Mouse (Mus musculus) hindbrain, embryonic 16.5 days (tissue): ENCODE results near the gene Gm32742. TPM values are rescaled to one million over a fixed set of nuclear protein-coding genes. Genes with fewer than 3 reads are reported as not detected.

Source experiments
- ATAC-seq: fragments of 200-750 bp; cut with Nextera tagmentation; 2 replicates; pipeline ENCODE4 v1.8.0; 2017; ENCODE audit warnings: moderate TSS enrichment, moderate library complexity
- H3K27ac ChIP-seq: fragments of 300-500 bp; sonication (generic); 2 replicates; pipeline ENCODE4 v1.5.1; 2014; ENCODE audit warnings: low read depth, mild to moderate bottlenecking, control low read depth, low read length, moderate library complexity
- H3K27me3 ChIP-seq: fragments of 300-500 bp; sonication (generic); replicated peaks from 2 replicates; pipeline ENCODE4 v1.6.1; 2014; ENCODE audit warnings: low read length; ENCODE audit not compliant: control insufficient read depth, insufficient read depth
- H3K36me3 ChIP-seq: fragments of 300-500 bp; sonication (generic); 2 replicates; pipeline ENCODE4 v1.6.1; 2014; ENCODE audit warnings: mild to moderate bottlenecking, low read length, moderate library complexity, mixed read lengths; ENCODE audit not compliant: control insufficient read depth, insufficient read depth
- H3K4me1 ChIP-seq: fragments of 300-500 bp; sonication (generic); 2 replicates; pipeline ENCODE4 v1.6.1; 2014; ENCODE audit warnings: low read depth, low read length; ENCODE audit not compliant: control insufficient read depth, insufficient read depth
- H3K4me2 ChIP-seq: fragments of 300-500 bp; sonication (generic); 2 replicates; pipeline ENCODE4 v1.6.1; 2014; ENCODE audit warnings: mild to moderate bottlenecking, low read length, control low read depth, moderate library complexity
- H3K4me3 ChIP-seq: fragments of 300-500 bp; sonication (generic); 2 replicates; pipeline ENCODE4 v1.5.1; 2014; ENCODE audit warnings: mild to moderate bottlenecking, low read length, control low read depth, moderate library complexity
- H3K9ac ChIP-seq: fragments of 300-500 bp; sonication (generic); 2 replicates; pipeline ENCODE4 v1.6.1; 2014; ENCODE audit warnings: low read depth, mild to moderate bottlenecking, control low read depth, low read length, moderate library complexity
- H3K9me3 ChIP-seq: fragments of 300-500 bp; sonication (generic); 2 replicates; pipeline ENCODE4 v1.6.1; 2014; ENCODE audit warnings: mild to moderate bottlenecking, low read length, moderate library complexity; ENCODE audit not compliant: control insufficient read depth
- WGBS: fragments of 180-500 bp; shearing (Covaris S2); extraction: QIAGEN DNeasy Blood & Tissue Kit; methylation state at CpG from one replicate; pipeline ENCODE4 v1.1.7; 2014; 5-methylcytosine and 5-hydroxymethylcytosine counted together
- polyA plus RNA-seq: library from polyadenylated mRNA; unstranded; fragments of >200 nt; fragmentation: Nextera tagmentation; extraction: Ambion mirVana; gene quantifications from 2 replicates; pipeline ENCODE4 v1.2.1, GENCODE M21; 2015

Gene Gm32742
- polyA plus RNA-seq, 1 experiment from 2014 or later: 0.03 TPM

- Histone ChIP-seq H3K9me3 (no peaks in the 10 kb centered on the region), H3K9ac (no peak overlapping the region)
- WGBS: 91% methylated on average over 1 of the region's 1 CpGs
These were observed 27.0 kb downstream of the Gm32742 start for GRCm38 (mm10) chr9:51138301-51138700.

GRCm38 (mm10) chr9:51137836-51138235, 27.5 kb downstream of the Gm32742 start:
- H3K36me3 ChIP-seq: no peaks in the 10 kb centered on the region
- no peak overlapping the region for H3K4me3 ChIP-seq
- H3K4me1 ChIP-seq: no peaks in the 10 kb centered on the region
- H3K27me3 ChIP-seq: no peaks in the 10 kb centered on the region
- WGBS: 95% methylated on average over 1 of the region's 1 CpGs
- H3K9me3 ChIP-seq: no peaks in the 10 kb centered on the region
- ATAC-seq: no peak
- no peak overlapping the region for H3K4me2 ChIP-seq
- H3K9ac ChIP-seq: no peak overlapping the region
- no peak overlapping the region for H3K27ac ChIP-seq

More at GRCm38 (mm10) chr9:51138301-51138700, 27.0 kb downstream of the Gm32742 start:
- no peaks in the 10 kb centered on the region for H3K36me3 ChIP-seq
- H3K4me1 ChIP-seq: no peaks in the 10 kb centered on the region
- no peak overlapping the region for H3K27ac ChIP-seq
- H3K27me3 ChIP-seq: no peaks in the 10 kb centered on the region
- H3K4me2 ChIP-seq: no peak overlapping the region
- ATAC-seq: no peak
- no peak overlapping the region for H3K4me3 ChIP-seq

GRCm38 (mm10) chr9:51137432-51137831, 27.9 kb downstream of the Gm32742 start:
- Histone ChIP-seq H3K4me2 (no peak overlapping the region), H3K9me3 (no peaks in the 10 kb centered on the region), H3K4me1 (no peaks in the 10 kb centered on the region), H3K27ac (no peak overlapping the region), H3K9ac (no peak overlapping the region), H3K27me3 (no peaks in the 10 kb centered on the region), H3K36me3 (no peaks in the 10 kb centered on the region), H3K4me3 (no peak overlapping the region)
- ATAC-seq: no peak
- 81% methylated on average over 4 of the region's 4 CpGs for WGBS

- Histone ChIP-seq H3K4me2 (no peak overlapping the region), H3K27ac (no peak overlapping the region), H3K36me3 (no peaks in the 10 kb centered on the region), H3K9ac (no peak overlapping the region), H3K4me3 (no peak overlapping the region), H3K9me3 (no peaks in the 10 kb centered on the region), H3K27me3 (no peaks in the 10 kb centered on the region), H3K4me1 (no peaks in the 10 kb centered on the region)
- WGBS: 67% methylated on average over 3 of the region's 3 CpGs
- no peak for ATAC-seq
These were observed 28.3 kb downstream of the Gm32742 start for GRCm38 (mm10) chr9:51136985-51137384.

- H3K36me3 ChIP-seq: no peaks in the 10 kb centered on the region
- H3K4me2 ChIP-seq: no peak overlapping the region
- H3K4me1 ChIP-seq: no peaks in the 10 kb centered on the region
- H3K27me3 ChIP-seq: no peaks in the 10 kb centered on the region
- no peaks in the 10 kb centered on the region for H3K9me3 ChIP-seq
- H3K4me3 ChIP-seq: no peak overlapping the region
- no peak for ATAC-seq
- no peak overlapping the region for H3K27ac ChIP-seq
- H3K9ac ChIP-seq: no peak overlapping the region
- WGBS: 81% methylated on average over 4 of the region's 4 CpGs
These were observed 50.5 kb downstream of the Gm32742 start for GRCm38 (mm10) chr9:51114767-51115166.

GRCm38 (mm10) chr9:51105751-51106150, 59.6 kb downstream of the Gm32742 start:
- Histone ChIP-seq H3K36me3 (no peaks in the 10 kb centered on the region), H3K4me3 (no peak overlapping the region), H3K4me2 (no peak overlapping the region), H3K9ac (no peak overlapping the region), H3K27me3 (no peaks in the 10 kb centered on the region), H3K4me1 (peaks cover 2% of the 10 kb centered on the region), H3K9me3 (no peaks in the 10 kb centered on the region), H3K27ac (no peak overlapping the region)
- WGBS: 81% methylated on average over 2 of the region's 2 CpGs
- no peak for ATAC-seq

GRCm38 (mm10) chr9:51103808-51104514, 61.4 kb downstream of the Gm32742 start:
- H3K36me3 ChIP-seq: no peaks in the 10 kb centered on the region
- 12% methylated on average over 29 of the region's 30 CpGs for WGBS
- no peaks in the 10 kb centered on the region for H3K9me3 ChIP-seq
- H3K27me3 ChIP-seq: peaks cover 2% of the 10 kb centered on the region; the same call in 1 of the 2 replicates
- peak overlapping the region; percentile 99 for H3K4me2 ChIP-seq
- H3K4me1 ChIP-seq: peaks cover 2% of the 10 kb centered on the region
- peak; percentile 69 for ATAC-seq
- H3K9ac ChIP-seq: peak overlapping the region; percentile 66
- H3K4me3 ChIP-seq: peak overlapping the region; percentile 58
- no peak overlapping the region for H3K27ac ChIP-seq

- WGBS: 3% methylated on average over 28 of the region's 44 CpGs
These were observed 62.1 kb downstream of the Gm32742 start for GRCm38 (mm10) chr9:51102963-51103807.

GRCm38 (mm10) chr9:51101756-51102425, 63.4 kb downstream of the Gm32742 start, which contains the start of gene 4833427G06Rik:
4833427G06Rik (minus strand) TSS chr9:51102078.
- no peaks in the 10 kb centered on the region for H3K9me3 ChIP-seq
- peak within 1 kb of the TSS; percentile 66 for H3K9ac ChIP-seq
- H3K27ac ChIP-seq: no peak within 1 kb of the TSS
- H3K27me3 ChIP-seq: peaks cover 2% of the 10 kb centered on the region; the same call in 1 of the 2 replicates
- peaks cover 2% of the 10 kb centered on the region for H3K4me1 ChIP-seq
- no peaks in the 10 kb centered on the region for H3K36me3 ChIP-seq
- H3K4me2 ChIP-seq: peak within 1 kb of the TSS; percentile 99
- peak; percentile 74; the same call in 1 of the 2 replicates for ATAC-seq
- H3K4me3 ChIP-seq: peak within 1 kb of the TSS; percentile 58
- WGBS: 9% methylated on average over 27 of the region's 27 CpGs

More at GRCm38 (mm10) chr9:51102963-51103807, 62.1 kb downstream of the Gm32742 start:
- peak overlapping the region; percentile 58 for H3K4me3 ChIP-seq
- H3K9ac ChIP-seq: peak overlapping the region; percentile 66
- H3K27me3 ChIP-seq: peaks cover 2% of the 10 kb centered on the region; the same call in 1 of the 2 replicates
- ATAC-seq: peak; percentile 70
- no peaks in the 10 kb centered on the region for H3K9me3 ChIP-seq
- peak overlapping the region; percentile 99 for H3K4me2 ChIP-seq
- no peaks in the 10 kb centered on the region for H3K36me3 ChIP-seq
- peaks cover 2% of the 10 kb centered on the region for H3K4me1 ChIP-seq
- H3K27ac ChIP-seq: no peak overlapping the region
